Mouse (Mus musculus): ENCODE measurements around the gene Jund. TPM values are rescaled to one million over a fixed set of nuclear protein-coding genes. Genes with fewer than 3 reads are reported as not detected.

The Jund gene
- polyA plus RNA-seq, 1 experiment from 2014 or later = 267 TPM

- Histone ChIP-seq H3K4me1 (peaks cover 16% of the 10 kb centered on the region), H3K36me3 (no peaks in the 10 kb centered on the region), H3K9me3 (no peaks in the 10 kb centered on the region), H3K9ac (0 out of 2 replicates have a peak overlapping the region, but pooled peaks have one; percentile 5), H3K27ac (no peak overlapping the region), H3K4me2 (replicated peaks) (no peak overlapping the region), H3K4me3 (no peak overlapping the region), H3K27me3 (replicated peaks) (peaks cover 59% of the 10 kb centered on the region)
- ATAC-seq (ENCODE audit: low FRiP score, low read depth) = no peak
- 61% methylated on average over 5 of the region's 5 CpGs for WGBS
Observed at GRCm38 (mm10) chr8:70741661-70742060, 42.9 kb downstream of the Jund start.

- Histone ChIP-seq H3K9ac (0 out of 2 replicates have a peak overlapping the region, but pooled peaks have one; percentile 5), H3K36me3 (no peaks in the 10 kb centered on the region), H3K27ac (no peak overlapping the region), H3K4me1 (peaks cover 16% of the 10 kb centered on the region), H3K4me3 (no peak overlapping the region), H3K27me3 (replicated peaks) (peaks cover 64% of the 10 kb centered on the region), H3K4me2 (replicated peaks) (no peak overlapping the region), H3K9me3 (no peaks in the 10 kb centered on the region)
- 77% methylated on average over 11 of the region's 11 CpGs for WGBS
- no peak for ATAC-seq (ENCODE audit: low FRiP score, low read depth)
Observed at GRCm38 (mm10) chr8:70742176-70742575, 43.4 kb downstream of the Jund start.

GRCm38 (mm10) chr8:70742981-70743655 lies 44.4 kb downstream of the Jund start:
- H3K9me3 ChIP-seq = no peaks in the 10 kb centered on the region
- H3K27ac ChIP-seq = no peak overlapping the region
- peaks cover 16% of the 10 kb centered on the region for H3K4me1 ChIP-seq
- ATAC-seq (ENCODE audit: low FRiP score, low read depth) = peak; percentile 38
- peak overlapping the region; percentile 27; the same call in 1 of the 2 replicates for H3K4me3 ChIP-seq
- H3K27me3 ChIP-seq (replicated peaks) = peaks cover 73% of the 10 kb centered on the region
- peak overlapping the region; percentile 57 for H3K4me2 ChIP-seq (replicated peaks)
- WGBS = 2% methylated on average over 38 of the region's 38 CpGs
- H3K9ac ChIP-seq = peak overlapping the region; percentile 47
- no peaks in the 10 kb centered on the region for H3K36me3 ChIP-seq

- H3K27me3 ChIP-seq (replicated peaks) = peaks cover 80% of the 10 kb centered on the region
- H3K27ac ChIP-seq = no peak overlapping the region
- peak overlapping the region; percentile 57 for H3K4me2 ChIP-seq (replicated peaks)
- H3K36me3 ChIP-seq = no peaks in the 10 kb centered on the region
- H3K9ac ChIP-seq = peak overlapping the region; percentile 47
- no peaks in the 10 kb centered on the region for H3K9me3 ChIP-seq
- 4% methylated on average over 48 of the region's 48 CpGs for WGBS
- peak; percentile 52; the same call in 1 of the 2 replicates for ATAC-seq (ENCODE audit: low FRiP score, low read depth)
- H3K4me1 ChIP-seq = peaks cover 16% of the 10 kb centered on the region
- H3K4me3 ChIP-seq = peak overlapping the region; percentile 27
Observed at GRCm38 (mm10) chr8:70743656-70744590, 45.2 kb downstream of the Jund start.

- no peak for ATAC-seq (ENCODE audit: low FRiP score, low read depth)
- 63% methylated on average over 11 of the region's 11 CpGs for WGBS
- H3K36me3 ChIP-seq = no peaks in the 10 kb centered on the region
- peaks cover 84% of the 10 kb centered on the region for H3K27me3 ChIP-seq (replicated peaks)
- H3K4me2 ChIP-seq (replicated peaks) = no peak overlapping the region
- H3K9me3 ChIP-seq = no peaks in the 10 kb centered on the region
- no peak overlapping the region for H3K4me3 ChIP-seq
- no peak overlapping the region for H3K9ac ChIP-seq
- H3K27ac ChIP-seq = no peak overlapping the region
- peaks cover 16% of the 10 kb centered on the region for H3K4me1 ChIP-seq
Observed at GRCm38 (mm10) chr8:70744806-70745205, 46.1 kb downstream of the Jund start.

DNA sequence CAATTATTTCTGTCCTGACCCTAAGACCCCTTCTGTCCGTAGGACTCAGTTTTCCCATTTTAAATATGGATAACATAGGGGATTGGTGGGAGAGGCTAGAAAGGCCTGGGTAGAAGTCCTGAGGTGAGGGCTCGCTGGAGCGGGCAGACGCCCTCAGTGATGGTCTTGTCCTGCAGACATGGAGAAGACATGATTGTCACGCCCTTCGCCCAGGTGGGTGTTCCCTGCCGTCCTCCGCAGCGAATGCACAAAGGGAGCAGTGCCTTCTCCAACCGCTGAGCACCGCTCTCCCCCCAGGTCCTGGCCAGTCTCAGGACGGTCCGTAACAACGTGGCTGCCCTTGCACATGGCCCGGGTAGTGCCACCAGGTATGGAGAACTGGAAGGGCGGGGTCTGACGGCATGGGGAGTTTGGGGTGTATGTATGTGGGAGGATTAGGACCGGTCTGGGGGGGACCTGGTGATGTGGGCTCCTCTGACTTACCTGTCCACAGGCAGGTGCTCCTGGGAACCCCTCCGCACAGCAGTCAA lies 47.0 kb downstream of the Jund start:
- no peak for ATAC-seq (ENCODE audit: low FRiP score, low read depth)
- Histone ChIP-seq H3K27ac (no peak overlapping the region), H3K4me3 (no peak overlapping the region), H3K4me1 (peaks cover 16% of the 10 kb centered on the region), H3K4me2 (replicated peaks) (no peak overlapping the region), H3K27me3 (replicated peaks) (peaks cover 80% of the 10 kb centered on the region), H3K9me3 (no peaks in the 10 kb centered on the region), H3K36me3 (no peaks in the 10 kb centered on the region), H3K9ac (no peak overlapping the region)
- WGBS = 50% methylated on average over 19 of the region's 19 CpGs

- no peaks in the 10 kb centered on the region for H3K9me3 ChIP-seq
- no peak overlapping the region for H3K27ac ChIP-seq
- H3K4me3 ChIP-seq = no peak overlapping the region
- peaks cover 75% of the 10 kb centered on the region for H3K27me3 ChIP-seq (replicated peaks)
- no peak overlapping the region for H3K4me2 ChIP-seq (replicated peaks)
- H3K36me3 ChIP-seq = no peaks in the 10 kb centered on the region
- peaks cover 16% of the 10 kb centered on the region for H3K4me1 ChIP-seq
- WGBS = 79% methylated on average over 9 of the region's 9 CpGs
- no peak for ATAC-seq (ENCODE audit: low FRiP score, low read depth)
- no peak overlapping the region for H3K9ac ChIP-seq
Observed at GRCm38 (mm10) chr8:70746676-70747075, 47.9 kb downstream of the Jund start.

DNA sequence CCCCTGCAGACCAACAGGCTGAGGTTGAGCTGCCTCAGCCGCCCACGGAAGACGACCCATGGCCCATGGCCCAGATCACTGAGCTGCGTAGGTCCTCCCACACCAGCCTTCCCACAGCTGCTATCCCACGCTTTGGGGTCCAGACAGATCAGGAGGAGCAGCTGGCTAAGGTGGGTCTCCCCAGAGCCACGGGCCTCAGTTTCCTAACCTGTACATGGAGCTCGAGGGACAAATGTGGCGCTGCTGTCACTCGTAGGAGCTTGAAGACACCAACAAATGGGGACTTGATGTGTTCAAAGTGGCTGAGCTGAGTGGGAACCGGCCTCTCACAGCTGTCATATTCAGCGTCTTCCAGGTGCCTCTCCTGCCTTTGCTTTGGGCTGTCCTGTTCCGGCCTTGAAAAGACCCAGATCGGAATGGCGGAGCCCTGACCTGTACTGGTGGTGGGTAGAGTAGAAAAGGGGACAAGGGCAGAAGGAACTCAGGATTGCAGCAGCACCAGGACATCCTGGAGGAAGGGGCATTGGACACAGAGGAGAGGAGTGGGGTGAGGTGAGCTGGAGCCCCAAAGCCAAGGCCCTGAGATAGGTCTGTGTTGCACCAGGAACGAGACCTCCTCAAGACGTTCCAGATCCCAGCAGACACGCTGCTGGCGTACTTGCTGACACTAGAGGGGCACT lies 48.6 kb downstream of the Jund start:
- 85% methylated on average over 18 of the region's 18 CpGs for WGBS
- H3K27me3 ChIP-seq (replicated peaks) = peaks cover 68% of the 10 kb centered on the region
- peaks cover 16% of the 10 kb centered on the region for H3K4me1 ChIP-seq
- ATAC-seq (ENCODE audit: low FRiP score, low read depth) = no peak
- no peak overlapping the region for H3K4me3 ChIP-seq
- no peak overlapping the region for H3K9ac ChIP-seq
- H3K27ac ChIP-seq = no peak overlapping the region
- no peaks in the 10 kb centered on the region for H3K9me3 ChIP-seq
- H3K36me3 ChIP-seq = no peaks in the 10 kb centered on the region
- no peak overlapping the region for H3K4me2 ChIP-seq (replicated peaks)

GRCm38 (mm10) chr8:70748246-70749096 lies 49.7 kb downstream of the Jund start:
- H3K36me3 ChIP-seq = no peaks in the 10 kb centered on the region
- 88% methylated on average over 23 of the region's 23 CpGs for WGBS
- H3K4me1 ChIP-seq = peaks cover 14% of the 10 kb centered on the region
- no peak overlapping the region for H3K9ac ChIP-seq
- no peak overlapping the region for H3K4me3 ChIP-seq
- no peak overlapping the region for H3K27ac ChIP-seq
- H3K27me3 ChIP-seq (replicated peaks) = peaks cover 57% of the 10 kb centered on the region
- H3K9me3 ChIP-seq = no peaks in the 10 kb centered on the region
- no peak overlapping the region for H3K4me2 ChIP-seq (replicated peaks)
- no peak for ATAC-seq (ENCODE audit: low FRiP score, low read depth)

DNA sequence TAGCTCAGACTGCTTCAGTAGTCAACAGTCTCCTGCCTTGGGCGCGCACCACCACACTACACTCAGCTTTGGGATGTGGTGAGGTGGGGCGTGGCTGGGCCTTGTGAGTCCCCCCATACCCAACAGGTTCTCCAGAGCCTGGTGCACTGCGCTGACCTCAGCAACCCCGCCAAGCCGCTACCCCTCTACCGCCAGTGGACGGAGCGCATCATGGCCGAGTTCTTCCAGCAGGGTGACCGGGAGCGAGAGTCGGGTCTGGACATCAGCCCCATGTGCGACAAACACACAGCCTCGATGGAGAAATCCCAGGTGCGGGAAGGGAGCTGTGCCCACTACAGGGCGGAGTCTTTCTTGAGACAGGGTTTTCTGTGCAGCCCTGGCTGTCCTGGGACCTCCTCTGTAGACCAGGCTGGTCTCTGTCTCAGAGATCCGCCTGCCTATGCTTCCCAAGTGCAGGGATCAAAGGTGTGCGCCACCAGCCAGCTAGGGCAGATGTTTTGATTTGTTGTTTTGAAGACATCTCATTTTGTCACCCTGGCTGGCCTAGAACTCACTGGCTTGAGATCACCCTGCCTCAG lies 50.4 kb downstream of the Jund start:
- no peaks in the 10 kb centered on the region for H3K36me3 ChIP-seq
- H3K9me3 ChIP-seq = no peaks in the 10 kb centered on the region
- H3K4me3 ChIP-seq = no peak overlapping the region
- no peak overlapping the region for H3K27ac ChIP-seq
- H3K4me1 ChIP-seq = peaks cover 7% of the 10 kb centered on the region; the same call in 1 of the 2 replicates
- no peak overlapping the region for H3K9ac ChIP-seq
- H3K27me3 ChIP-seq (replicated peaks) = peaks cover 49% of the 10 kb centered on the region
- WGBS = 80% methylated on average over 19 of the region's 19 CpGs
- ATAC-seq (ENCODE audit: low FRiP score, low read depth) = no peak
- H3K4me2 ChIP-seq (replicated peaks) = no peak overlapping the region
